Comparison of ENCODE assay signal across 8 mouse cellular contexts in the genomic region with DNA sequence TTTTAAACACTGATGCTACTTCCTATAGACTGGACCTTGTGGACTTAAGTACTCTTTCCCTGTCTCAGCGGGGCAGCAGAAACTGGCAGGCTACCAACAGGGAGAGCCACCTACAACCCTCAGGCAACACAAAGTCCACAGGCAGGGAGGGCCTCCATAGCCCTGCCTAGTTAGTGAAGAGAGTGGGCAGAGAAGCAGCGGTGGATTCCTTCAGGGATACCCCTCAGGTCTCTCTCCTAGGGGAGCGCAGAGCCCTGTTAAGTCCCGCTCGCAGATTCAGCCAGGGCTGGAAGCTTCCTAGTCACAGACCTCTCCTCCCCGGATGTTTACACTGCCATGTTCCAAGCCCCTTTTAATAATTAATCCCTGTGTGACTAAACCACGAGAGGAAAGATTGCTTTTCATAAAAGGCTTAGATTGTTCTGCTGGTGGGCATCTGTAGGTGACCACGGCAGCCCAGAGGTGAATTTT.
DNase-seq lines count a peak whose midpoint lies in the region; ATAC-seq and TF ChIP-seq lines count a peak whose summit lies in the region.

No protein-coding gene starts in this region.

- 0 out of 2 replicates have a peak overlapping the region, but pooled peaks have one; percentile 43 for H3K9ac ChIP-seq in limb, embryonic 13.5 days

- 31% methylated on average over 8 of the region's 8 CpGs for WGBS in limb, embryonic 13.5 days

- TF ChIP-seq POLR2A in myocyte (IDR thresholded peaks at IDR 0.05; ENCODE audit: insufficient read length, low read depth): no peak

- no peaks in the 10 kb centered on the region for H3K9me3 ChIP-seq in limb, embryonic 13.5 days

- peak; percentile 41 for DNase-seq in NIH3T3 (ENCODE audit: low read depth)
- DNase-seq in cerebellum, postnatal 36 days: peak; percentile 28 to 34
- DNase-seq in heart, postnatal 4 days: peak; percentile 40
- DNase-seq in layer of hippocampus, adult 11-12 months (ENCODE audit: low spot score): no peak
- DNase-seq in gastrocnemius, postnatal 14 days: no peak
- no peak for DNase-seq in Muller cell, postnatal 12 days (ENCODE audit: inconsistent ontology term)

- H3K4me2 ChIP-seq in limb, embryonic 13.5 days (replicated peaks): no peak overlapping the region; the same call in 1 of the 2 replicates
- peak overlapping the region; percentile 88 for H3K4me2 ChIP-seq in myocyte (ENCODE audit: low read depth)

- H3K36me3 ChIP-seq in limb, embryonic 13.5 days: no peaks in the 10 kb centered on the region
- H3K36me3 ChIP-seq in myocyte (ENCODE audit: control insufficient read depth, insufficient read depth): no peaks in the 10 kb centered on the region

- H3K27ac ChIP-seq in limb, embryonic 13.5 days: no peak overlapping the region

- peaks cover 43% of the 10 kb centered on the region for H3K4me1 ChIP-seq in limb, embryonic 13.5 days

- H3K79me2 ChIP-seq in myocyte (ENCODE audit: control insufficient read depth, insufficient read depth): peaks cover 4% of the 10 kb centered on the region

- H3ac ChIP-seq in myocyte (ENCODE audit: control insufficient read depth, insufficient read length): no peak overlapping the region

- no peak overlapping the region for H3K4me3 ChIP-seq in limb, embryonic 13.5 days
- peak overlapping the region; percentile 13 for H3K4me3 ChIP-seq in myocyte

- intact Hi-C loops in gastrocnemius, postnatal 14 days (cut with DNase I; ENCODE audit: low total_unique reads): no loop called here

- ATAC-seq in limb, embryonic 13.5 days (ENCODE audit: low FRiP score, low read depth): no peak

- no peaks in the 10 kb centered on the region for H3K27me3 ChIP-seq in limb, embryonic 13.5 days
- no peaks in the 10 kb centered on the region for H3K27me3 ChIP-seq in myocyte (ENCODE audit: control insufficient read depth, insufficient read depth, insufficient read length)

TF ChIP-seq in myocyte, 11 proteins besides CTCF, POLR2A, EP300 and RAD21:
- no peak for TF ChIP-seq POLR2AphosphoS2 (IDR thresholded peaks at IDR 0.05; ENCODE audit: insufficient read length, low read depth)
TF ChIP-seq in myocyte: peak in this region for 0.

Comparison
In these comparisons a context has a peak if more than half of its experiments do, and no peak if none do; other contexts are left out.
1. DNase-seq: peak in NIH3T3 (single experiment), cerebellum, postnatal 36 days (2 of 2) and heart, postnatal 4 days (single experiment); none in layer of hippocampus, adult 11-12 months (single experiment), gastrocnemius, postnatal 14 days (single experiment) and Muller cell, postnatal 12 days (single experiment).